Mouse (Mus musculus) liver, embryonic 14.5 days (tissue): Measurements from ENCODE around the gene Nt5e.

ENCODE experiments used
- CTCF ChIP-seq: IDR thresholded peaks from 2 replicates; pipeline ENCODE4 v1.5.1; 2016; ENCODE audit warnings: antibody characterized with exemption, low read depth, control low read depth
- EP300 ChIP-seq: IDR thresholded peaks from 2 replicates; pipeline ENCODE4 v1.6.1; 2016; ENCODE audit warnings: antibody characterized with exemption, low read depth

- TF ChIP-seq CTCF (no peak), EP300 (no peak)
These were observed 23.3 kb downstream of the Nt5e start for GRCm38 (mm10) chr9:88350317-88350716.
